Mouse (Mus musculus): ENCODE measurements around the gene Mtch2. TPM values are rescaled to one million over a fixed set of nuclear protein-coding genes. Genes with fewer than 3 reads are reported as not detected.
A peak's percentile ranks its signal among the peaks of the same experiment; 100 is the strongest.
"Not testable (repeated sequence)": the region's sequence is repeated elsewhere in the genome, so short reads cannot be mapped to it uniquely, and the experiment has no call there.

Mtch2 gene
- total RNA-seq, 2 experiments from 2014 or later = 138 to 168 TPM

DNA sequence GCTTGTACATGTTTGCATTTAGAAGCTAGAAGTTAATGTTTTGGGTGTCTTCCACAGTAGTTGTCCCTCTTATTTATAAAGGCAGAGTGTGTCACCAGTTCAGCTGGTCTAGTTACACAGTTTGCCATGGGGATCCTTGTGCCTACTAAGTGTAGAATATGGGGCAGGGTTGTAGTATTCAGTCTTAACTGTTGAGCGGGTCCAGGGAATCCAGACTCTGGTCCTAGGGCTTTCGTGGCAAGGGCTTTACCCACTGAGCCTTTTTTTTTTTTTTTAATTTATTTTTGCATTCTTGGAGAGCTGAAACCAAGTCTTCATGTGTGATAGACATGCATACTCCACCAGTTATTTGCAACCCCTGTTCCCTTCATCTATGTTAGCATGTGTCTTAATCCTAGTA lies 14.5 kb downstream of the Mtch2 start:
- no peak for ATAC-seq (ENCODE audit: poor library complexity, severe bottlenecking)

- ATAC-seq (ENCODE audit: poor library complexity, severe bottlenecking) = no peak
Observed at GRCm38 (mm10) chr2:90864184-90864583, 17.2 kb downstream of the Mtch2 start.

GRCm38 (mm10) chr2:90866524-90866923 lies 19.6 kb downstream of the Mtch2 start:
- peak; percentile 85 for ATAC-seq (ENCODE audit: poor library complexity, severe bottlenecking)

- peak; percentile 40; the same call in 1 of the 2 replicates for ATAC-seq (ENCODE audit: poor library complexity, severe bottlenecking)
Observed at GRCm38 (mm10) chr2:90870136-90870601, 23.2 kb downstream of the Mtch2 start.

GRCm38 (mm10) chr2:90871180-90871961 lies 24.4 kb downstream of the Mtch2 start:
- ATAC-seq (ENCODE audit: poor library complexity, severe bottlenecking) = no peak

DNA sequence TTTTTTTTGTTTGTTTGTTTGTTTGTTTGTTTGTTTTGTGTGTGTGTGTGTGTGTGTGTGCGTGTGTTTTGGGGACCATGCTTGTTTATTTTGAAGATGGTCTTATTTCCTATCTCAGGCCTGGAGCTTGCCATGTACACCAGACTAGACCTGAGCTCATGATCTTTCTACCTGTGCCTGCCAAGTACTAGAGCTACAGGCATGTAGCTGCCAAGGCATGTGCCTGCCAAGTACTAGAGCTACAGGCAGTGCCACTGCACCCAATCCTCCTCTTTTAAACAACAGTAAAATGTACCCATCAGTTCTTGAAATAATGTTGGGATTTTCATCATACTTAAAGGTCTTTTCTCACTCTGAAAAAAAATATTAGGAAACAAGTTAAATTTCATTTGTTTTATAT lies 27.1 kb downstream of the Mtch2 start:
- no peak for ATAC-seq (ENCODE audit: poor library complexity, severe bottlenecking)

DNA sequence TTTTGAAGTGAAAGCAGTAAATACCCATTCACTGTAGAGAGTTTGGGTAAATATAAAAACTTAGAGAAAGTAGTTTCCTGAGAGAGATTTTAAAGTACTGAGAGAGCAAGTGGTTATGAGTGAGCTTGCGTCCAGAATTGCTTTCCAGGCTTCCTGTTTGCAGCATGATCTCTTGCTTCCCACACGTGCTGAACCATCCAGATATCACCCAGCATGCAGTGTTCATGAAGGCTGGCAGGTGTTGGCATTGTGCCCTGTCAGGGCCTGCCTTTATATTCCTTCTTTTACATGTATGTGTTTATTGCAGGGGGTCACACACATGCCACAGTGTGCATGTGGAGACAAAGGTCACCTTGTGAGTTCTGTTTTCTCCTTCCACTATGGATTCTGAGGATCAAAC lies 28.3 kb downstream of the Mtch2 start:
- ATAC-seq (ENCODE audit: poor library complexity, severe bottlenecking) = no peak

DNA sequence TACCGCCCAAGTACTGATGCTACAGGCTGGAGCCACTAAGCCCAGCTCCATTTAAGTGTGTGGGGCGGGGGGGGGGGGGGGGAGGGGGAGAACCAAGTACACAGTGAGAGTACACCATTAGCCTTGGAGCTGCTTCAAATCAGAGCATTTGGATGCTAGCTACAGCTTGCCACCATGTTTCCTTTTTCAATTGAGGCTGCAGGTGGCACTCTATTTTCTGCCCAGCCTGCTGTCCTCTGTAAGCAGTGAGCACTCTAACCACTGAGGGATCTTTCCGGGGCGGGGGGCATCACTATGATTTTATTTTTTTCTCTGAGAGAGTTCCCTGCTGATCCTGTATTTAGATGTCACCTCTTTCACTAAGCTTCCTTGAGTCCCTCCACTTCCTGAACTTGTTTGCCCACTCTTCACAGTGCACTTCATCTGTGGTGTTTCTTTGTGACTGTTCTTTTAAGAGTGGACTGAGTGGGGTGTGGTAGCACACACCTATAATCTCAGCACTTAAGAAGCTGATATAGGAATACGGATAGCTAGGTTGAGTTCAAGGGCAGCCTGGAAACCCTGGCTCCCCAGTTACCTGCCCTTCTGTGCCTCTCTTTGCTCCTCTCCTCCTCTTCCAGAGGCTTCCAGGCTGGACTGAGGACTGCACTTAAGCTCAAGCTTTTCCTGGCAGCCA lies 30.8 kb downstream of the Mtch2 start:
- no peak for ATAC-seq (ENCODE audit: poor library complexity, severe bottlenecking)

GRCm38 (mm10) chr2:90879419-90879818 lies 32.5 kb downstream of the Mtch2 start:
- no peak for ATAC-seq (ENCODE audit: poor library complexity, severe bottlenecking)

DNA sequence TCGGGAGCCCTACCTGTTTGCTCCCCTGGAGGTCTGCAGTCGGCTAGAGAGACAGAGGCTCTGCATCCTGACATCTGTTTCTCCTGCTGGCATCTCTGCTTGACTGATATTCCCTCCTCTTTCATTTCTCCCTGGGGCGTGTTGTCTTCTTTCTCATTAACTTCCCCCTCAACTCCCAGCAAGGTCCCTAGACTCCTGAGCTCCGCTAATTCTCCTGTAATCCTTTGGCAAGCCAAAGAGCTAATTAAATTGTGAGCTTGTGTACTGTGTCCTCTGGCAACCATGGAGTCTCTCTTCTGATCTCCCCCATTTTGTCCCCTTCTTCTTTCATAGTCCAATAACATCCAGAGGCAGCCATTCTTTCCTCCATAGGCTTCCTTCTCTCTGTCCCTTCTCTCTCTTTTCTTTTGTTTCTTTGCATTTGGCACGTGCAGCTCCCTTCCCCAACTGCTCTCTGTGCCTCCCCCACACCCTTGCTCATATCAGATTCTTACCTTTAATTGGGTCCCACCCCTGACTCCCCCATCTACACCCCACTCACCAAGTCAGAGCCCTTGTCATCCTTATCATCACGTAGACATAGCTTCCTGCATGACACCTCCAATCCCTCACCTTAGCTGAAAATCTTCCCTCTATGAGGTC lies 33.3 kb downstream of the Mtch2 start:
- ATAC-seq (ENCODE audit: poor library complexity, severe bottlenecking) = no peak

GRCm38 (mm10) chr2:90881824-90882223 lies 34.9 kb downstream of the Mtch2 start:
- ATAC-seq (ENCODE audit: poor library complexity, severe bottlenecking) = no peak

DNA sequence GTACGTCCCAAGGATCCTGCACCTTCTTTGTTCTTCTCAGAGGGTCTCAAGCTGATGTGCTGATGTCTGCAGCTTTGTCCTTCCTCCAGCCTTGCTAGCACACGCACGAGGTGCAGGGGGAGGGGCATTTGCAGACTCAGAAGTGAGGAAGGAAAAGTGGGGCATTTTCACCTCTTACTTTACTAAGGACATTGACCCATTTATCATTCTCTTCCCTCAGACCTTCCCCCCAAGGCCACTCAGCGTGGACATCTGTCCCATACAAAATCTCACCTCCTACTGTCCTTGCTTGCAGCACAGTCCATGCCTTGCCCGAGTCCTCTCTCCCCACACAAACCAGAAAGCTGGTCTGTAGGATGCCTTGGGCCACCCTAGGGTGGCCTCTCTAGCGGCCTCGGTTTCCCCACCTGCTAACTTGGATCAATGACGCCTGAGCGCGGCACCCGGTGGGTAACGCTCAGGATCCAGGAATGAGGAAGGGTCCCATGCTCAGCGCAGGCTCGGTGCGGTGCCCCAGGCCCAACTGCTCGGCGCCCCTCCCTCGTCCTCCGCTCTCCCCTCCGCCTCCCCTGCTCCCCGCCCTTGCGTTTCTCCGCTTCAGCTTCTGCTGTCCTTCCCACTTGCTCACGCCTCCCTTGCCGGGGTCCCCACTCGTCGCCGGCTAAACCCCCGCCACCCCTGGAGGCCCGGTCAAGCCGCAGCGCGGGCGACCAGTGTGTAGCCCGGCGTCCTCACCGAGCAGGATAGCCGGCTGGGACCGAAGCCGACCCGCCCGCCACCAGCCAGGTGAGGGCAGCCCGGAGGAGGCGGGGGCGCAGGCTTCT lies 38.5 kb downstream of the Mtch2 start, which contains the start of gene C1qtnf4:
C1qtnf4 (plus strand) TSS at position 643 of the 824 bp plus-strand sequence.
- ATAC-seq (ENCODE audit: poor library complexity, severe bottlenecking) = no peak

DNA sequence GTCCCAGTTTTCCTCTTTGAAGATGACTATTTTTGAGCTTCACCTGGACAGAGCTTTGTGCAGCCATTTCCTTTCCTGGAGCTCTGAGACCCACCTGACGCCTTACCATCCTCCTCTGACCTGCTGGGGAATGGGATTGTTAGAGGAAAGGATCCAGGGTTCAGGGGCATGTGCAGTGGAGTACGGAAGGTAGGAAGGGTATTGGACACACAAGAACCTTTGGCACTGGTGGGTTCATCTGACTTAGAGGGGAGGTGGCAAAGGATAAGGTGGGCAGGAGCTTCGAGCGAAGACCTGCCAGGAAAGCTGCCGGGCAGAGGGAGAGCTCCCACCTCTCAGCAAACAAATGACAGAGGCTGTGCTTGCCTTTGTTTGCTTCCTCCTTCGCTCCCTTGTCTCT lies 39.5 kb downstream of the Mtch2 start:
- ATAC-seq (ENCODE audit: poor library complexity, severe bottlenecking) = no peak

- no peak for ATAC-seq (ENCODE audit: poor library complexity, severe bottlenecking)
Observed at GRCm38 (mm10) chr2:90887627-90888026, 40.7 kb downstream of the Mtch2 start.

- peak; percentile 56 for ATAC-seq (ENCODE audit: poor library complexity, severe bottlenecking)
Observed at GRCm38 (mm10) chr2:90889550-90890548, 42.9 kb downstream of the Mtch2 start.

DNA sequence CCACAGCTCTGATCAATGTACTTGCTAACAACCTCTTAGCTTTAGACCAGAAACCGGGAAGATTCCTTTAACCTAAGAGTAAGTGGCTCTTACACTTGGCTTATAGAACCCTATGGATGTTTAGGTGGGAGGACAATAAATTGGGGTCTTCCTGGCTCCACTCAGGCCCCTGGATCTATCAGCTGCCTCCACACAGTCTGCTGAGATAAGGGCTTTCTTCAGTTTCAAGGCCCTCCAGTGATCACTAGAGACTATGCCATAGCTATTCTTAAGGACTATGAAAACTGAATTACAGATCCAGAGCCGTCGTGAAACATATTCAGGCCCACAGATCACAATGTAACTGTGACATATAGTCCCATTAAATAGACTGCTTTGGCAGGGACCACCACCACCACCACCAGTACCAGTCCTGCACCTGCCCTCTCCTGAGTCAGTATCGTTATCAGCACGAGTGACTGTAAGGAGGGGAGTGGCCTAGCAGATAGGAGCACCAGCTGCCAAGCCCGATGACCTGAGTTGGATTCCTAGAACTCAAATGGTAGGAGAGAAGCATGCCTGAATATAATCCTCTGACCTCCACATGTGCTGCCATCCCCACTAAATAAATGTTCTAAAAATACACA lies 46.8 kb downstream of the Mtch2 start:
- ATAC-seq (ENCODE audit: poor library complexity, severe bottlenecking) = 0 out of 2 replicates have a peak, but pooled peaks have one; percentile 26

DNA sequence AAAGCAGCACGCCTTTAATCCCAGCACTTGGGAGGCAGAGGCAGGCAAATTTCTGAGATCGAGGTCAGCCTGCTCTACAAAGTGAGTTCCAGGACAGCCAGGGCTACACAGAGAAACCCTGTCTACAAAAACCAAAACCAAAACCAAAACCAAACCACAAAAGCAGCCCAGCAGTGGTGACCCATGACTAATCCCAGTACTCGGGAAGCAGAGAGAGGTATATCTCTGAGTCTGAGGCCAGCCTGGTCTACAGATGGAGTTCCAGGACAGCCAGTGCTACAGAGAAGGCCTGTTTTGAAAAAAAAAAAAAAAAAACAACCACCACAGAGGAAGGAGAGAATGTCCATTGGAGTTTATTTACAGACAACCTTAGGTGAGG lies 47.3 kb downstream of the Mtch2 start:
- ATAC-seq (ENCODE audit: poor library complexity, severe bottlenecking) = not testable (repeated sequence)

DNA sequence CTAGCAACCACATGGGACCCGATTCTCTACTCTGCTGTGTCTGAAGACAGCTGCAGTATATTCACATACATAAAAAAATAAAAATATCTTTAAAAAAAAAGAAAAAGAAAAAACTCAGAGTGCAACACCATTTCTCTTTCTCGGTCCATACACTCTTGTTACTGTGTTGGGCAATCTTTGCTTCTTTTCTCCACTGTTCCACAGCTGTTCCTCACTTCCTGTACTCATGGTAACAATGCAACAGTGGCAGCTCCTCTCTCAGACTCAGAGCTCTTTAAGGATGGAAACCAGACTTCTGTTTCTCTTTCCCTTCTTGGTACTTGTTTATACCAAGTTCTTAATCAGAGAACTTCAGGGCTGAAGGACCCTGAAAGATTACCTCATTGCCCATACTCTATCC lies 56.4 kb downstream of the Mtch2 start:
- ATAC-seq (ENCODE audit: poor library complexity, severe bottlenecking) = no peak
